Mouse (Mus musculus): ENCODE measurements around the gene Nppb.
A peak's percentile ranks its signal among the peaks of the same experiment; 100 is the strongest.

Gene Nppb

GRCm38 (mm10) chr4:147985205-147986132, at the start of gene Nppb:
Gene Nppb (plus strand): TSS chr4:147985788.
- peak; percentile 49 for DNase-seq (ENCODE audit: low spot score)

DNA sequence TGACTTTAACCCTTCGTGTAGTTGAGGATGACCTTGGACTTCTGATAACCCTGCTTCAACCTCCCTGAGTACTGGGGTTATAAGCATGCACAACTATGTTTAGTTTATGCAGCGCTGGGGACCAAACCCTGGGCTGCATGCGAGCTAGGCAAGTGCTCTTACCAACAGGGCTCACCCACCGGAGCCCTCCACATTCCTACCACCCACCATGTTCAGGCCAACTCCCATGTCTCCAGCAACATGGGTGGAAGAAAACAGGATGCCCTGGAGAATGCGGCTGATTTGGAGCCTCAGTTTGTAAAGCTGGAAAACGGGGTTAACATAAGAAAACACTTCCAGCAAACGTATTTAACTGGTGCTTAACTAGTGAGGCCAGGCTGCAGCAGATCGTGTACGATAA, 49.7 kb upstream of the Nppb start:
- no peak for DNase-seq (ENCODE audit: low spot score)

- DNase-seq (ENCODE audit: low spot score), result peak; percentile 89
These were observed 49.1 kb upstream of the Nppb start, which contains the start of gene Plod1 for GRCm38 (mm10) chr4:147936331-147936954. Gene Plod1 (minus strand): TSS chr4:147936767.

- DNase-seq (ENCODE audit: low spot score), result no peak
These were observed 48.6 kb upstream of the Nppb start for GRCm38 (mm10) chr4:147937021-147937420.

GRCm38 (mm10) chr4:147937486-147937885, 48.1 kb upstream of the Nppb start:
- no peak for DNase-seq (ENCODE audit: low spot score)

DNA sequence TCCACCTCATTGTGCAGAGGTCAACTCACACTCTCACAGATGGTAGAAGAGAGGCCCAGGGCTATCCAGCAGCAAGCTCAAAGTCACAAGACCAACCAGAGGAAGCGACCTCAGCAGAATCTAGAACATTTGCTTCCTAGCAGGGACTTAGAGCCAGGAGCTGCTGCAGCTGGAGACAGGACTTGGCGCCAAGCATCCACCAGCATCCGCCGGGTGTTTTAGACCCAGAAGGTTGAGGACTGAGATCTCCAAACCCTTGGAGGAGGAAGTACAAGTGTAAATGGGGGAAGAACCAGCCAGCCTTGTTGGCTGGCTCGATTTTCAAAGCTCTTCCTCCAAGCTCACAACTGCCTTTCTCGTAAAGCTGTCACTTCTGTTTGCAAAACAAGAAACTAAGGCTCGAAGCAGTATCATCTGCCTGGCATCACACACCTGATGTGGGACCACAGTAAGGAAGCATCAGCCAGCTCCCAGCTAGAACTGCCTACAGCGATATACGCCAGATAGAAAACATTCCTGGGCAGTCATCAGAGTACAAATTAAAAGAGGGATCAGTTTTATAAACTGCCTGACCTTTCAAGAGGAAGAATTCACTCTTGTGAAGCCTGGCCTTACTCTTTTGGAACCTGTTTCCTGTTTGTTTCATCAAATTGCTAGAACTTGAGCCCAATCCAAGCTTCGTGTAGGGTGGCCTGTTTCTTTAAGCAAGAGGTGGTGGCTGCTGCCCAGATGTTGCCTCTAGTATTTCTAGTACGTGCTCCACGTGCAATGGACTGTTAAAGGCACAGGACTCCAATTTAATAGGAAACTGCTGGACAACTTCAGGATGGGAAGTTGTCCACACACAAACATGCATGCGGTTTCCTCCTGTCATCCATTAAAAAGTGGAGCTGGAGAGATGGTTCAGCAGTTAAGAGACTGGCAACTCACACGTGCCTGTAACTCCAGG, 47.2 kb upstream of the Nppb start:
- no peak for DNase-seq (ENCODE audit: low spot score)

GRCm38 (mm10) chr4:147940111-147940510, 45.5 kb upstream of the Nppb start:
- DNase-seq (ENCODE audit: low spot score), result no peak

- DNase-seq (ENCODE audit: low spot score), result peak; percentile 84
These were observed 45.0 kb upstream of the Nppb start, which contains the start of gene 2510039O18Rik for GRCm38 (mm10) chr4:147940576-147941044. Gene 2510039O18Rik (plus strand): TSS chr4:147940895.

DNA sequence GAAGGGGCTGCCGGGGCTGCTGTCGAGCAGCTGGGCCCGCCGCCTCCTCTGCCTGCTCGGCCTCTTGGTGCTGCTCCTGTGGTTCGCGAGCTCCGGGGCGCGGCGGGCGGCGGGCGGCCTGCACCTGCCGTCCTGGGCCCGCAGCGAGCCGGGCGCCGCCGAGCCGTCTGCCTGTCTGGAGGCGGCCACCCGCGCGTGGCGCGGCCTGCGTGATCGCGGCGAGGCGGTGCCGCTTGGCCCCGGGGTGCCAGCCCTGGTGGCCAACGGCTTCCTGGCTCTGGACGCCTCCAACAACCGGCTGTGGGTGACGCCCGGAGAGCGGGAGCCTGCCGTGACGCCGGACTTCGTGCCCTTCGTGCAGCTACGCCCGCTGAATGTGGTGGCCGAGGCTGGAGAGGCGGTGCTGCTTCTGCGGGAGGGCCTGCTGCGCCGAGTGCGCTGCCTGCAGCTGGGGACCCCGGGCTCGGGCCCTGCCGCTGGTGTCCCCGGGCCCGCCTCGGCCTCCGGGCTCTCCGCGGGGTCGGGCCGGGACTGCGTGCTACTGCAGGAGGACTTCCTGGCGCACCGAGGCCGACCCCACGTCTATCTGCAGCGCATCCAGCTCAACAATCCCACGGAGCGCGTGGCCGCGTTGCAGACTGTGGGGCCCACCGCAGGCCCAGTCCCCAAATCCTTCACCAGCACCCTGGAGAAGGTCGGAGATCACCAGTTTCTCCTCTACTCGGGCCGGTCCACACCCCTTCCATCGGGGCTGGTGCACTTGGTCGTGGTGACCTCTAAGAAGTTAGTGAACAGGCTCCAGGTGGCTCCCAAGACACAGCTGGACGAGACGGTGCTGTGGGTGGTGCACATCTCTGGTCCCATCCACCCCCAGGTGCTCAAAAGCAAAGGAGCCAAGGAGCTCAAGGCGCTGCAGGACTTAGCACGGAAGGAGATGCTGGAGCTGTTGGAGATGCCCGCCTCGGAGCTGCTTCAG, 44.3 kb upstream of the Nppb start:
- DNase-seq (ENCODE audit: low spot score), result no peak

DNA sequence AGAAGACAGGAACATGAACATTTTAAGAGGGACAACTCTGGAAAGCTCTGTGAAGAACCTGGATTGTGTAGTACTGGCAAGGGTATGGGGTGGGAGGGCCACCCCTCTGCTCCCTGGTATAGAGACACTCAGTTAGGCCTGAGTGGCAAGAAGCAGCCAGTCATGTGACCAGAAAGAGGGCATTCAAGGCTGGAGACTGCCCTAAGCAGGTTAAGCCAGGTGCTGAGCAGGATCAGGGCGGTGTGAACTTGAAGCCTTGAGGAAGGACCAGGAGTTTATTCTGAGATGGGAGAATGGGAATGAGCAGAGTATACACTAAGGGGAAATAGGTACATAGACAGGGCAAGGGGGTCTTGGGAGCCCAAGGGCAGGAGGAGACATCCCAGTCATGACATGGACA, 42.6 kb upstream of the Nppb start:
- no peak for DNase-seq (ENCODE audit: low spot score)

DNA sequence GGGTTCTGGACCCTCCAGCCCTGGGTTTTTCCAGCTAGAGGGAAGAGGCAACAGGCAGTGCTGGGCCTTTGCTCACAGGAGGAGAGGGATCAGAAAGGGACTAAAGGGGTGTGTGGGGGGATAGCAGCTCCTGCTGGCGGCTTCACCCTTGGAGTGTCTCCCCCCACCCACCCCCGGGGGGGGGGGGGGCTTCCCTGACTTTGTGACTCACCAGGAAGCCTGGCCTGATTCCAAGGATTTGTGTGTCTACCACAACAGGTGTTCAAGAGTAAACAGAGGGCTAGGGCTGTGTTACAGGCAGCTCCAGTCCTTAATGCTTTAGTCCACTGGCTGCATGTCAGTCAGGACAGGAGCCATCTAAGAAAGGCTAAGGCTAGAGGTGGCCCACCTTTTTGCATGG, 38.1 kb upstream of the Nppb start:
- DNase-seq (ENCODE audit: low spot score), result no peak

- no peak for DNase-seq (ENCODE audit: low spot score)
These were observed 32.0 kb upstream of the Nppb start for GRCm38 (mm10) chr4:147953590-147953989.

- no peak for DNase-seq (ENCODE audit: low spot score)
These were observed 28.4 kb upstream of the Nppb start for GRCm38 (mm10) chr4:147957141-147957540.

DNA sequence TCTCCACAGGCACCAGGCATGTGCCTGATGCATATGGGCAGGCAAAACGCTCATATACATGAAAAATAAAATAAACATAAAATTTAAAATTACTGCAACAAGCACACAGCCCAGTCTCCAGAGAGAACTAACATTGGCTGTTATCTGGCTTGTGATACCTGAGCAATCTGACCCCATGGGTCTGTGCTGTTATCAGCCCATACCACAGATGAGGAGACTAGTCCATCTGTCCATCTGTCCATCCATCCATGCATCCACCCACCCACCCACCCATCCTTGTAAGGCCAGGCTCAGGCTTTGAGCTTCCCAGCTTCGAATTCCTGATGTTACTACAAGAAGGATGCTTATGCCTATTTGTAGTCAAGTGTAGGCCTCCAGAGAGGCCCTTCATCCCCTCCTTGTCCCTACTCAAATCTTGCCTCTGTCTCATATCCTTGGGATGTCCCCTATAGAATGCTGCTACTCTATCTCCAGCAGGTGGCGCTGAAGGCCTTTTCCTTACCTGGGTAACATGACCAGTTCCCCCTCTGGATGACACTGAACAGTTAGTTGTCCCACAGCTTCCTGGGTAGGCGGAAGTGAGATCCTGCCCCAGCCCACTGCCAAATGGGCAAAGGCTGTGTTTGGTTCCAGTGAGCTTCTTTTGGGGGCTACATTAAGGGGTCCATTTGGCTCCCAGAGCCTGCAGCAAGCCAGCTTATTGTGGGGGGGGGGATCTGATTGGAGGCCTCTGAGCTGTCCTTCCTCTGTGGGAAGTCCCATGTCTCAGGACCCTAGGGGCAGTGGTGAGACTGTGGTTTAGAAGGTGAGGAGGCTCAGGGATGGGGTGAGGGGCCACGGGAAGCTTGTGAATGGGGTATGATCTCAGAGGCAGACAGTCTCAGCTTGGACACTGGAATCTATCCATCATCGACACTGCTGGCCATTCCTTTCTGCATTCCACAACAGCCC, 25.4 kb upstream of the Nppb start:
- DNase-seq (ENCODE audit: low spot score), result peak; percentile 38

GRCm38 (mm10) chr4:147962781-147963180, 22.8 kb upstream of the Nppb start:
- no peak for DNase-seq (ENCODE audit: low spot score)

- DNase-seq (ENCODE audit: low spot score), result no peak
These were observed 22.0 kb upstream of the Nppb start for GRCm38 (mm10) chr4:147963623-147964022.

DNA sequence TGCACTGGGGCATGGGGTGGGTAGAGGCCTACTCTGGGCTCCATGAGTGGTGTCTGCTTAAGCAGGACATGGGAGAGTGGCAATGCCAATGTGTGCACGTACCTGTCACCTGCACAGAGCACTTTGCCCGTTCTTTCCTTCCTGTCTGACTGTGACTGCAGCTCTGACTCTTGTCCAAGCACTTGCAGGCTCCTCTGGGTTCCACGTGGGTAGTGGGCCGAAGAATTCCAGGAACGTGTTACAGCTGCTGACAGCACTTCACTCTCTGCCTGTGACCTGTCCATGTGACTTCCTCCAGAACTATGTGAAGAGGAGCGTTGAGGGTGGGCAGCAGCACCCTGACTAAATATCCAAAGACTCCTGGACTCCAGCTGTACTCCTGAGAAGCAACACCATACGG, 19.9 kb upstream of the Nppb start:
- DNase-seq (ENCODE audit: low spot score), result no peak

DNA sequence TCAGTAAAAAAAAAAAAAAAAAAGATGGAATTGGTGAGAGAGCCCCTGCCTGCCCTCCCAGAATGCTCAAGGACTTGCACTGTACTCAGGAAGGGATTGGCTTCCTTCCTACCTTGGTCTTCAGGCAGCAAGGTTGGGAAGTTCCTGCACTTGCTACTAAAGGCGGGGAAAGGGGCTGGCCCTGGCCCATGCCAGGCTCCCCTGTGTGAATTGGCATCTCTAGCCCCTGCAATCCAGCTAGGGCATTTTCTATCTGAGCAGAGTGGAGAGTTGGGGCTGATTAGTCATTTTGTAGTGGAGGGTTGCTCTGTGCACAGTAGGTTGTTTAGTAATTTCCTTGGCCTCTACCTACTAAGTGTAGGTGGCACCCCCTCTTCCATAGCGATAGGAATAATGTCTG, 16.8 kb upstream of the Nppb start:
- DNase-seq (ENCODE audit: low spot score), result no peak

DNA sequence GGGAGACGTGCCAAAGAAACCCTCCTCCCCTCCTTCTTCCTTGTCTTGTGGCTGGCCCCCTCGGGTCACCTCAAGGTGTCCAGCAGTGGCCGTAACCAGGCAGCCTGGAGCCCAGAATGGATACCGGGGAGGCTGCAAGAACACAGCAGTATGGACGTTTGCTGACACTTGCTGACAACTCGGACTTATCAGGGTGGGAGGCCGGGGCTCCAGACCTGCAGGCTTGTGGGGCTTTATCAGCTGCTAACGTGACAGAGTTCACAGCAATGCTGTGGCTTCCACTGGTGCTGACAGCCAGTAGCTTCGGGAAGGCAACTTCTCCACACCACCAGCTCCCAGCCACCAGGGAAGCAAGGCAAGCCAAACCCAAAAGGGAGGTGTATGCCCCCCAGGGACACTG, 16.3 kb upstream of the Nppb start:
- no peak for DNase-seq (ENCODE audit: low spot score)

DNA sequence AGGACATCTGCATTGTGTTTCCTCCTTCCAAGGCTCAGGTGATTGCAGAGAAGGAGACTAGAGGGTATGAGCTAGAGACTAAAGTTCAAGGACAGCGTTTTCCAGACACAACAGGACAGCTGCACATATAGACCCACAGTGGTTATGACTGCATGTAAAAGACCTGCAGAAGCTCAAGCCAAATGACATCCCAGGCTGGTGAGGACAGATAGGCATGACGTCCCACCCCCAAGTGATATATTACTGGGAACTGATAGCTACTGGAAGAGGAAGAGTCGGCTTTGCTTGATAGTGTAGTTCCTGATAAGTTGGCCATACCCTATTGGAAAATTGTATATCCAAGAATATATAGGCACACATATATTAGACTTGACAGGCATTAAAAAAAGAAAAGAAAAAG, 9.4 kb upstream of the Nppb start:
- no peak for DNase-seq (ENCODE audit: low spot score)

All from ovary, postnatal 36 days (tissue).